ENCODE assay signal across 7 mouse cellular contexts in genomic region chr16:32643661-32644061, GRCm38 (mm10). TPM values are rescaled to one million over a fixed set of nuclear protein-coding genes. Genes with fewer than 3 reads are reported as not detected.
DNase-seq lines count a peak whose midpoint lies in the region; ATAC-seq and TF ChIP-seq lines count a peak whose summit lies in the region.

TSS of gene Tnk2 (plus strand) at chr16:32643874.

- no peaks in the 10 kb centered on the region for H3K27me3 ChIP-seq in intestine, embryonic 15.5 days (replicated peaks)
- no peaks in the 10 kb centered on the region; the same call in 1 of the 2 replicates for H3K27me3 ChIP-seq in midbrain, embryonic 10.5 days (ENCODE audit: low read depth, poor library complexity, severe bottlenecking)
- no peaks in the 10 kb centered on the region; the same call in 1 of the 2 replicates for H3K27me3 ChIP-seq in small intestine, adult 2 months (ENCODE audit: control insufficient read depth, insufficient read depth, low read length)

- H3K36me3 ChIP-seq in intestine, embryonic 15.5 days: no peaks in the 10 kb centered on the region
- H3K36me3 ChIP-seq in midbrain, embryonic 10.5 days: 0 out of 2 replicates have a peak, but pooled peaks cover 3% of the 10 kb centered on the region
- no peaks in the 10 kb centered on the region for H3K36me3 ChIP-seq in small intestine, adult 2 months (ENCODE audit: control insufficient read depth, insufficient read depth, low read length)

- no peaks in the 10 kb centered on the region for H3K9me3 ChIP-seq in intestine, embryonic 15.5 days
- H3K9me3 ChIP-seq in midbrain, embryonic 10.5 days (replicated peaks): no peaks in the 10 kb centered on the region

- peaks cover 22% of the 10 kb centered on the region for H3K4me1 ChIP-seq in intestine, embryonic 15.5 days (replicated peaks)
- H3K4me1 ChIP-seq in midbrain, embryonic 10.5 days: peaks cover 40% of the 10 kb centered on the region
- peaks cover 16% of the 10 kb centered on the region for H3K4me1 ChIP-seq in small intestine, adult 2 months (ENCODE audit: control insufficient read depth, insufficient read depth, insufficient read length, low read length)

- peak; percentile 82 for DNase-seq in adrenal gland, adult 8-10 months
- peak; percentile 90 for DNase-seq in embryo, embryonic 10.5 days (ENCODE audit: low spot score)
- peak; percentile 83 to 84 for DNase-seq in gastrocnemius, postnatal 36 days
- peak; percentile 86 to 89 for DNase-seq in left cerebral cortex, postnatal 25 days (ENCODE audit: low spot score in 2 of 2)
- DNase-seq in midbrain, embryonic 10.5 days (ENCODE audit: low spot score): peak; percentile 89

- H3K4me2 ChIP-seq in intestine, embryonic 15.5 days (replicated peaks): peak within 1 kb of the TSS; percentile 94

- H3K4me3 ChIP-seq in intestine, embryonic 15.5 days (replicated peaks): peak within 1 kb of the TSS; percentile 93
- peak within 1 kb of the TSS; percentile 95 for H3K4me3 ChIP-seq in midbrain, embryonic 10.5 days
- H3K4me3 ChIP-seq in small intestine, adult 2 months (ENCODE audit: low read depth, low read length): peak within 1 kb of the TSS; percentile 82

- peak; percentile 31; the same call in 1 of the 2 replicates for TF ChIP-seq POLR2A in small intestine, adult 2 months (IDR thresholded peaks at IDR 0.05; ENCODE audit: low read depth, low read length)

- WGBS in intestine, embryonic 15.5 days: under 1% methylated on average over 31 of the region's 40 CpGs
- WGBS in midbrain, embryonic 10.5 days: under 1% methylated on average over 40 of the region's 40 CpGs
- 1% methylated on average over 36 of the region's 40 CpGs for WGBS in small intestine, adult 2 months

- peak within 1 kb of the TSS; percentile 86 for H3K9ac ChIP-seq in intestine, embryonic 15.5 days

- TF ChIP-seq CTCF in small intestine, adult 2 months (IDR thresholded peaks at IDR 0.05; ENCODE audit: extremely low read depth, insufficient read length, insufficient replicate concordance, low read depth, low read length): no peak

- peak; percentile 93 for ATAC-seq in intestine, embryonic 15.5 days

- H3K27ac ChIP-seq in intestine, embryonic 15.5 days: peak within 1 kb of the TSS; percentile 82
- peak within 1 kb of the TSS; percentile 96 for H3K27ac ChIP-seq in midbrain, embryonic 10.5 days (replicated peaks)
- H3K27ac ChIP-seq in small intestine, adult 2 months (ENCODE audit: insufficient read depth, low read depth, low read length): no peak within 1 kb of the TSS

- intact Hi-C loops in gastrocnemius, postnatal 36 days (cut with DNase I): no loop called here
- intact Hi-C loops in left cerebral cortex, postnatal 25 days (cut with DNase I): loop anchor here (2.0 kb wide), 1 partner anchor 15 kb away; no protein-coding TSS in a partner anchor

RNA-seq across cellular contexts. Expression of gene Tnk2, which starts in this region (rescaled TPM):
- total RNA-seq in adrenal gland, adult 8-10 months (2022): 10 to 100 TPM; 33.0 to 66.6 (median 48.3) TPM
- total RNA-seq in gastrocnemius, postnatal 36 days (2021): 10 to 100 TPM; 40.0 to 44.8 TPM
- polyA plus RNA-seq in intestine, embryonic 15.5 days (2015; fragmentation: Nextera tagmentation; extraction: Ambion mirVana): 9.2 and 10.1 TPM in 2 replicates
- 100 to 1,000 TPM; 179 to 184 TPM for total RNA-seq in left cerebral cortex, postnatal 25 days (2021)
- 8.4 and 9.8 TPM in 2 replicates for polyA plus RNA-seq in midbrain, embryonic 10.5 days (2016; fragmentation: Nextera tagmentation; extraction: Ambion mirVana)
- 57.5 and 97.6 TPM in 2 replicates for polyA plus RNA-seq in small intestine, adult 2 months (2012; rRNA removed)
